Mouse (Mus musculus) urinary bladder, postnatal 25 days (tissue): ENCODE data around the gene Zrsr2.

Experiments
- DNase-seq: peaks from one replicate; pipeline ENCODE4 v3.0.0; 2022; ENCODE audit warnings: low spot score

The Zrsr2 gene

GRCm38 (mm10) chrX:163885539-163885981 lies 72.9 kb downstream of the Zrsr2 start:
- DNase-seq, result no peak
